Mouse (Mus musculus): Measurements from ENCODE around the gene Prickle2. TPM values are rescaled to one million over a fixed set of nuclear protein-coding genes. Genes with fewer than 3 reads are reported as not detected.

The Prickle2 gene
- total RNA-seq, 2 experiments from 2014 or later: 11.4 to 12.7 TPM

- peak in 1 of 2 experiments; percentile 24 for DNase-seq (ENCODE audit: low spot score in 2 of 2)
These were observed 184.4 kb downstream of the Prickle2 start for GRCm38 (mm10) chr6:92521526-92522075.

GRCm38 (mm10) chr6:92520088-92520875 lies 185.7 kb downstream of the Prickle2 start:
- DNase-seq (ENCODE audit: low spot score in 2 of 2): no peak

DNA sequence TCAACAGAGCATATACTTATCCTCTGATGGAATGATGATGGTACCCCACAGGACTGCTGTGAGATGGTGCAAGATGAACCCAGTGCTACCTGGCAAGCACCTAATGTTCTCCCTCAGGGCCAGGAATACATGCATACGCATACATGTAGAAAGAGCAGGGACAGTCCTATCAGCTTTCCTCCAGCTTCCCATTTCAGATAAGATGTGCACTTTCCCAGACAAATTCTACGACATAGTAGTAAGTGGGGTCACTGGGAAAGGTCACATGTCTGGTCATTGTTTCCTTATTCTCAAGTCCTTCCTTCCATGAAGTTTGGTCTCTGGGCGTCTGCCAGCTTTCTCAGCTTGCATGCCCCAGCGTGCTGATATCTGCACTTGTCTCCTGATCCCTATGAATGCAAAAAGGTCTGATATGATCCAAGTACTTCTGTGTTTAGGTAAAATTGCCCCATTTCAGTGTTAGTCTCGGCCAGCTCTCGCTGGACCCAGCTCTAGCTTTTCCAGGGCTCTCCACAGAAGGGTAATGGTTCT lies 187.5 kb downstream of the Prickle2 start:
- DNase-seq (ENCODE audit: low spot score in 2 of 2): no peak

DNA sequence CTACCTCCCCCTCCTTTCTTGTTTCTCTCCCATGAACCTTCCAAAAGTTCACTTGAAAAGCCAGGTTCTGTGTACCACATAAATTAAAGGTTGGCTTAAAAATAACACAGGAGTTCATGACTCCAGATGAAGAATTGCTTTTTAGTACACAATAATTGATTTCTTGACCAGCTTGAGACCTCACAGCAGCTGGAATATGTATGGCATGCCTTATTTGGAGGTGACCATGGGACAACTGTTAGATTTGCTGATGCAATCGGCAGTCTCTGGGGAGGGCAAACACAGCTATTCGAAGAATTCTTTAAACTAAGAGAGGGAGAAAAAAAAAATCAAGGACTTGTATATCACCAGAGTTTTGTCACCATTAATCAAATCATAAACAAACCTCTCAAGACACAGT lies 189.0 kb downstream of the Prickle2 start:
- DNase-seq (ENCODE audit: low spot score in 2 of 2): no peak

DNA sequence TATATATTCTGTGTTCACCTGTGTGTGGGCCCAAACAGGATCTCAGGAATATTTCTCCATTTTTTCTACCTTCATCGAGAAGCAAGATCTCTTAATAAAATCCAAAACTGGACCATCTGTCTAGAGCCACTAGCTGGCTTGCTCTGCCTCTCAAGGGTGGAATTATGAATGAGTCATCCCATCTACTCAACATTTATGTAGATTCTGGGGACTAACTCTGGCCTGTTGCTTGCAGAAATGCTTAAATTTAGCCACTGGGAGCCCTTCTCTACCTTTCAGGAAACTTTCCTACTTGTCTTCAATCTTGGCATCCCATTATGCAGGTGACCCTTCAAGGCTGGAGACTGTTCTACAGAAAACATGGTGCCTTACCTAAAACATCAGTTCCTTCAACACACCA lies 194.0 kb downstream of the Prickle2 start:
- DNase-seq (ENCODE audit: low spot score in 2 of 2): no peak

DNA sequence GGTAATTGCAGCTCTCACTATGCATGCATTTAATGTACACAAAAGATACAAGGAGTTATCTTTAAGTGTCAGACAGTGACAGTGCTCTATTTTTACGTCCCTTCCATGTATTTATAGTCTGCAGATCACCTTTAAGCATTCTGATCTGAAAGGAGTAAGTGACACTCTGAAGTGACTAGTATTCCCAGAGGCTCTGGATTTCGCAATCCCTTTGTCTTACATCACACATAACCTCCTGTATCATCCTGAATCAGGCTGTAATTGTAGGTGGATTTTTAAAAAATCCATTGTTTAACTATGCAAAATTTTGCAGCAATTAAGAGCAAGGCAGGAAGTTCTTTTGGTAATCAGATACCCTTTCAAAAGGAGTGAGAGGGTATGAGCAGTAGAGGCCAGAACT lies 196.2 kb downstream of the Prickle2 start:
- DNase-seq (ENCODE audit: low spot score in 2 of 2): no peak

DNA sequence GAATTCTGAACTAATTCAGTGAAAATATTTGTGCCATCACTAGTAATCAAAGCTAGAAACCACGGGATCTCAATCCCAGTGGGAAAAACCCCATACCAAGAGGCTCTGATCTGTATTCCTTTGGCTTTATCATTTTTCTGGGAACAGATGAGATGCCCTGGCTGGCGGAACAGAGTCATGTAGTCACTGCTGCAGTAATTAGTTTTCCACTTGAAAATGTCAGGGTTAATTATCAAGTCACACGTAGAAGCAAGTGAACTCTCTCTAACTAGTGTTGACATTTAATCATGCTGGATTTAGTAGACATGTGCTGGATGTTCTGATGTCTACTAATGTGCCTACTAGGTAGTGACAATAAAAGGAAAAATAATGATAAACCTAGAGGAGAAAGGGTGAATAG lies 199.7 kb downstream of the Prickle2 start:
- DNase-seq (ENCODE audit: low spot score in 2 of 2): no peak

DNA sequence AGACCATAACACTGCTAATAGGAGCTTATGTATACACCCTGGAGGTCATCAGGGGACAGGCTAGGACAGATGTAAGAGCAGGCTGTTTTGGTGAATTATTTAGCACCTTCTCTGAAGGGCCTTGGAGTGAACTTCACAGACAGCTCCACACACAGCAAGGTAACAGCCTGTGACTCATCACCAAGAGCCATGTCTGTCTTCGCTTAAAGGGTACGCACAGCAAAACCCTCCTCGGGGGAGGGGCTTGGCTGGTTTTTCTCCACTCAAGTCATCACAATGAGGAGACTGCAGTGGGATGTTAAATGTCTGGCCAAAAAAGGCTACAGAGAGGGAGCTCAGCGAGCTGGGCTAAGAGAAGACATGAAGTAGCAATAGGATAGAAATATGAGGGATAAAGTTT lies 206.5 kb downstream of the Prickle2 start:
- DNase-seq (ENCODE audit: low spot score in 2 of 2): no peak

- DNase-seq (ENCODE audit: low spot score in 2 of 2): no peak
These were observed 207.4 kb downstream of the Prickle2 start for GRCm38 (mm10) chr6:92498574-92498973.

- no peak for DNase-seq (ENCODE audit: low spot score in 2 of 2)
These were observed 208.7 kb downstream of the Prickle2 start for GRCm38 (mm10) chr6:92497279-92497678.

DNA sequence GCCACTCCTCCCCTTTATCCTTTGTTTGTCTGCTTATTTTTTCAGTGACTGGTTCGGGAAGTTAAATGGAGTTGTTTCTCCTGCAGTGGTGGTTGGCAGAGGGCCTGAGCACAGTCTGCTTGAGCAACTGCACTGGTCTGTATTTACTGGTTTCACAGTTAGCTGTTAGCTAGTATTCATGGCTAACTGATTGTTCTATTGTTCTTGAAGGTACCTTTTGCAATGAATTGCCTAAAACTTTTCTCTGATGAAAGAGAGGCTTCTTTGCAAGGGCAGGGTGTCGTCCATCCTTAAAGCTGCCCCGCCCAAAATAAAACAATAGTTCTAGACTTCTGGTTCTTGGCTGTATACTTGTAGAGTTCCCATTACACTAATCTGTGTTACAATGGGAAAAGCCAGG lies 210.5 kb downstream of the Prickle2 start:
- DNase-seq (ENCODE audit: low spot score in 2 of 2): no peak

- no peak for DNase-seq (ENCODE audit: low spot score in 2 of 2)
These were observed 224.3 kb downstream of the Prickle2 start for GRCm38 (mm10) chr6:92481690-92481956.

GRCm38 (mm10) chr6:92480941-92481689 lies 224.8 kb downstream of the Prickle2 start:
- peak; percentile 41 to 74 for DNase-seq (ENCODE audit: low spot score in 2 of 2)

GRCm38 (mm10) chr6:92478612-92479011 lies 227.3 kb downstream of the Prickle2 start:
- DNase-seq (ENCODE audit: low spot score in 2 of 2): no peak

DNA sequence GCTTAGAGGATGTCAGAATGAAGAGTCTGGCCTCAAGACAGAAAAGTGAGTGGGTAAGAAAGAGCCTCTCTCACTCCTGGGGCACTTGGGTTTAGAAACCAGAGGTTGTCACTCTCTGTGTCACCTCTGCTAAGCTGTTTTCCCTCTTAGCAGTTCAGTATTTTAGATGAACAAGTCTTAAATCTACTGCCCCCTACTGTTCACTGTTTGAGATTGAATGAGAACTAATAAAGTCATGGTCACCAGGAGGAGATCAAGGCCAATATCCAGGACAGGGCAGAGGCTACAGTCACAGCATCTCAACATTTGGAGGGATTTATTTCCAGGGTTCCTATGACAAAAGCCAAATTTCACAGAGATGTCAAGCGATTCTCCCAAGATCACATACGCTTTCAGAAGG lies 228.3 kb downstream of the Prickle2 start:
- no peak for DNase-seq (ENCODE audit: low spot score in 2 of 2)

DNA sequence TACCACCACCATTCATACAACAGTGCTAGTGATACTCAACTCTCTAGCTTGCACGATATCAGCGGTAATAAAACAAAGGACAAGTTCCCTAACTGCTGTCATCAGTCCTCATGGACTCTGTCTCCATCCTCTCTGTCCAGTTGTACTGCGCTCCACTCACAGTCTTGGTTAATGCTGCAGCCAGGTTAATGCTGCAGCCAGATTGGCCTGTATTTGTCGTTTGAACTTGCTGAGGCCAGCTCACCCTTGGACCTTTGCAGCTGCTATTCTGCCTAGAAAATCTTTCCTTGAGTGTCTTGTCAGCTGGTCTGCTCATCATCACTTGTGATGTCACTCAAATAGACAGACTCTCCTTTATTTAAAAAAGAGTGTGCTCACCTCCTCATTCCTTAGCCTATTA lies 236.5 kb downstream of the Prickle2 start:
- no peak for DNase-seq (ENCODE audit: low spot score in 2 of 2)

GRCm38 (mm10) chr6:92468892-92469291 lies 237.1 kb downstream of the Prickle2 start:
- DNase-seq (ENCODE audit: low spot score in 2 of 2): no peak

GRCm38 (mm10) chr6:92468383-92468791 lies 237.6 kb downstream of the Prickle2 start:
- peak in 1 of 2 experiments; percentile 53 for DNase-seq (ENCODE audit: low spot score in 2 of 2)

DNA sequence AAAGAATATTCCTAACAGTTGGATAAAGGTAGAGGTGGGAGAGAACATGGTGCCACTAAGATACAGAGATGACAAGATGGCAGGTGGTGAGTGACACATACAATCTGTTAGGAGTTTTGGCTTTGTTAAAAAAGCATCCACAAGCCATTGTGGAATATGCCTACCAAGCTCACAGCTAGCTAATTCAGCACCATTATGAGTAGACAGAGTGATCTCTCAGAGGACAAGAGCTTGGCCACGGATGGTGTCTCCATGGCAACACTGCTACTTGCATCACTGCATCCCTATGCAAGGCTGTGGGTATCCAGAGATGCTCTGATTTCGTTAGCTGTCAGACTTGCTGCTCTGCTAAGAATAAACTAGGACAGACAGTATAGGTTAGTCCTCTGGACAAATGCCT lies 238.6 kb downstream of the Prickle2 start:
- no peak for DNase-seq (ENCODE audit: low spot score in 2 of 2)

- no peak for DNase-seq (ENCODE audit: low spot score in 2 of 2)
These were observed 240.3 kb downstream of the Prickle2 start for GRCm38 (mm10) chr6:92465666-92466065.

- DNase-seq (ENCODE audit: low spot score in 2 of 2): no peak
These were observed 241.1 kb downstream of the Prickle2 start for GRCm38 (mm10) chr6:92464781-92465337.

DNA sequence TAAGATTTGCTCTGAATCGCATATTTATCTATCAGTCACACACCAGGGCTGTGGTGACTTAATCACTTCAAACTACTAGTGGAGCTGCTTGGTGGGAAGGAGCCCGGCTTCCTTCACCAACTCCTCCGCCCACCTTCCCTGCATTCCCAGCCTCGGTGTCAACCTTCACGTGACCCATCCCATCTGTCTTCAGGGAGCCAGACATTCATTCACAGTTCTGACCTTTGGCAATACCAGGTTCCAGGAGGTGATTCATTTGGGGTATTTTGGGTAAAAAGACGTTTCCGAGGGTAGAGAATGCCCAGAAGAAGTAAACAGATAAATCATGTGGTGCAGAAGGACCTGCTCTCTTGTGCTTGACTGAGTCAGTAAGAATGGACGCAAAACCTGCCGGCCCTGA lies 242.2 kb downstream of the Prickle2 start:
- DNase-seq (ENCODE audit: low spot score in 2 of 2): no peak

All from gastrocnemius, postnatal 4 days (tissue).